Mouse (Mus musculus) intestine, embryonic 14.5 days (tissue): Measurements from ENCODE around the gene Thap8. TPM values are rescaled to one million over a fixed set of nuclear protein-coding genes. Genes with fewer than 3 reads are reported as not detected.

Experiments used
- ATAC-seq: fragments of 200-750 bp; cut with Nextera tagmentation; replicated peaks from 2 replicates; pipeline ENCODE4 v1.8.0; 2017; ENCODE audit warnings: low read depth, moderate number of reproducible peaks, moderate TSS enrichment, moderate library complexity; ENCODE audit not compliant: low FRiP score, low TSS enrichment
- DNase-seq: peaks from one replicate; pipeline ENCODE4 v3.0.0-alpha.2; 2018; ENCODE audit warnings: low spot score
- H3K27ac ChIP-seq: fragments of 300-500 bp; sonication (generic); 2 replicates; pipeline ENCODE4 v1.5.1; 2014; ENCODE audit warnings: low read depth, mild to moderate bottlenecking, control low read depth
- H3K27me3 ChIP-seq: fragments of 300-500 bp; sonication (generic); replicated peaks from 2 replicates; pipeline ENCODE4 v1.6.1; 2014; ENCODE audit warnings: low read length, control low read depth; ENCODE audit not compliant: control insufficient read depth, insufficient read depth
- H3K36me3 ChIP-seq: fragments of 300-500 bp; sonication (generic); 2 replicates; pipeline ENCODE4 v1.6.1; 2014; ENCODE audit warnings: low read length, control low read depth; ENCODE audit not compliant: control insufficient read depth, insufficient read depth
- H3K4me1 ChIP-seq: fragments of 300-500 bp; sonication (generic); replicated peaks from 2 replicates; pipeline ENCODE4 v1.6.1; 2014; ENCODE audit warnings: low read length, control low read depth, mixed read lengths; ENCODE audit not compliant: control insufficient read depth, insufficient read depth
- H3K4me2 ChIP-seq: fragments of 300-500 bp; sonication (generic); 2 replicates; pipeline ENCODE4 v1.6.1; 2014; ENCODE audit warnings: low read length
- H3K4me3 ChIP-seq: fragments of 300-500 bp; sonication (generic); 2 replicates; pipeline ENCODE4 v1.5.1; 2014; ENCODE audit warnings: low read depth, low read length, control low read depth, mixed read lengths
- H3K9ac ChIP-seq: fragments of 300-500 bp; sonication (generic); 2 replicates; pipeline ENCODE4 v1.6.1; 2014; ENCODE audit warnings: mild to moderate bottlenecking, low read length
- H3K9me3 ChIP-seq: fragments of 300-500 bp; sonication (generic); 2 replicates; pipeline ENCODE4 v1.6.1; 2016; ENCODE audit warnings: low read length, control low read depth; ENCODE audit not compliant: control insufficient read depth
- WGBS: fragments of 180-500 bp; shearing (Covaris S2); extraction: QIAGEN DNeasy Blood & Tissue Kit; methylation state at CpG from one replicate; pipeline ENCODE4 v1.1.7; 2014; 5-methylcytosine and 5-hydroxymethylcytosine counted together
- polyA plus RNA-seq: library from polyadenylated mRNA; unstranded; fragments of >200 nt; fragmentation: Nextera tagmentation; extraction: Ambion mirVana; gene quantifications from 2 replicates; pipeline ENCODE4 v1.2.1, GENCODE M21; 2014

The Thap8 gene
- polyA plus RNA-seq, 1 experiment from 2014 or later, result 0.26 TPM

DNA sequence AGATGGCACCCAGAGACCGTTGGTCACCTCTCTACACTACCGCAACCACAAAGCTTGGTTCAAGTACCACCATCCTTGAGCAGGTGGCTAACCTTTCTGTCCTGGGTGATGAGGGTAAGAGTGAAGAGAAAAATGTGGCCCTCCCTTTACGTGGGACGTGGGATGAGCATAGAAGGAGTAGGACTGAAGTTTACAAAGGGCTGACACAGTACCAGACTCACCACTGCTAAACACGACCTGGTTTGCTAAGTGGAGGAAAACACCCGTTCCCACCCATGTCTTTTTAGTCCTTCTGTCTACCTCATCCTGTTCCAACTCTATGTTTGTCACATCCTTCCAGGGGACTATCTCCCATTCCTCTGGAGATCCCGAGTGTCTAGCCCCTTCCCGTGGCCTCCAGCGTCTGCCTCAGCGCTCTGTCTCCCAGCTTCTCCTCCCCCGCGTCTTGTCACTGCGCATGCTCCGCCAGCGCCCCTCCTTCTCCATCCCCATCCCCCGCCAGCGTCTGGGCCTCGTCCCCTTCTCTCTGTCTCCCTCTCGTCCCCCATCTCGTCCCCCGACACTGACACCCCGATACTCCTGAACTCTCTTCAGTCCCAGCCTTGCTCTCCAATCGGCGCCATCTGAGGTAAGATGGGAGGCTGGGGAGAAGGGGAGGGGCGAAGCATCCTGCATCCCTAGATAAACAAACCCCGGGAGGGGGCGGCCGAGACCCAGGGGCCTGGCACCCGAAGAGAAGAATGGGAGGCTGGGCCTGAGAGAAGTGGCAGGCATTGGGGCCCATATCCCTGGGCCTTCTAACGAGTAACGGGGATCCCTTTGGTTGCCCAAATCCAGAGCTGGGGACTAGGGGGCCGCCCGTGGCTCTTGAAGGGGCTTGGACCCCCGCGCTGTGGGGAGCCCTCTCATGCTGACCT, 11.6 kb downstream of the Thap8 start, which contains the start of gene Clip3:
Gene Clip3 (plus strand): TSS at position 514 of the 917 bp plus-strand sequence.
- H3K27me3 ChIP-seq, result no peaks in the 10 kb centered on the region
- peak within 1 kb of the TSS; percentile 51 for H3K4me2 ChIP-seq
- peak within 1 kb of the TSS; percentile 54 for H3K27ac ChIP-seq
- peaks cover 6% of the 10 kb centered on the region for H3K4me1 ChIP-seq
- H3K36me3 ChIP-seq, result peaks cover 19% of the 10 kb centered on the region
- WGBS, result 8% methylated on average over 35 of the region's 35 CpGs
- peak within 1 kb of the TSS; percentile 48 for H3K9ac ChIP-seq
- H3K4me3 ChIP-seq, result peak within 1 kb of the TSS; percentile 64
- ATAC-seq, result peak; percentile 73
- H3K9me3 ChIP-seq, result no peaks in the 10 kb centered on the region
- peak; percentile 84 for DNase-seq

- H3K4me1 ChIP-seq, result peaks cover 6% of the 10 kb centered on the region
- H3K9ac ChIP-seq, result no peak overlapping the region
- no peaks in the 10 kb centered on the region for H3K9me3 ChIP-seq
- H3K4me2 ChIP-seq, result no peak overlapping the region
- H3K27me3 ChIP-seq, result no peaks in the 10 kb centered on the region
- 84% methylated on average over 13 of the region's 13 CpGs for WGBS
- H3K27ac ChIP-seq, result no peak overlapping the region
- no peak for DNase-seq
- peaks cover 41% of the 10 kb centered on the region for H3K36me3 ChIP-seq
- no peak for ATAC-seq
- no peak overlapping the region for H3K4me3 ChIP-seq
Measured at GRCm38 (mm10) chr7:30293795-30294194, 13.9 kb downstream of the Thap8 start.

- Histone ChIP-seq H3K27me3 (no peaks in the 10 kb centered on the region), H3K9me3 (no peaks in the 10 kb centered on the region), H3K27ac (no peak overlapping the region), H3K9ac (no peak overlapping the region), H3K4me3 (no peak overlapping the region), H3K36me3 (peaks cover 46% of the 10 kb centered on the region), H3K4me2 (no peak overlapping the region), H3K4me1 (peaks cover 6% of the 10 kb centered on the region)
- WGBS, result 87% methylated on average over 5 of the region's 5 CpGs
- no peak for ATAC-seq
- DNase-seq, result no peak
Measured at GRCm38 (mm10) chr7:30294296-30294695, 14.4 kb downstream of the Thap8 start.

DNA sequence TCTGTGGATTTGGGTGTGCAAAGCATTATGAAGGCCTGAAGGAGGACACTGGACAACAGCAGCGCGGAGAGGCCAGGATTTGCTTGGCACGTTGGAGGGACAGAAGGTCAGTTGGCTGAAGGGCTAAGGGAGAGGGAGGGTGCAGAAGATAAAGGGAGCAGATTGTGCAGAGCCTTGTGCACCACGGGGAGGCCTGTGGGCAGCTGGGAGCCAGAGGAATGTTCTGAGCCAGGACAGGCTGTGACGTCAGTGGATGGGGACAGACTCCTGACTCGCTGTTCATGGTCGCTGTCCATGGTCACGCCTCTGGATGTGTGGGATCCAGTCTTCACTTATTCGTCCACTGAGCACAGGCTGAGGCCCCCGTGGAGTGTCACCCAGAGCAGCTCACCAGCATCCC, 15.2 kb downstream of the Thap8 start:
- Histone ChIP-seq H3K27ac (no peak overlapping the region), H3K9ac (no peak overlapping the region), H3K9me3 (no peaks in the 10 kb centered on the region), H3K4me1 (peaks cover 6% of the 10 kb centered on the region), H3K27me3 (no peaks in the 10 kb centered on the region), H3K36me3 (peaks cover 53% of the 10 kb centered on the region), H3K4me3 (no peak overlapping the region), H3K4me2 (no peak overlapping the region)
- 57% methylated on average over 10 of the region's 10 CpGs for WGBS
- DNase-seq, result no peak
- ATAC-seq, result no peak

DNA sequence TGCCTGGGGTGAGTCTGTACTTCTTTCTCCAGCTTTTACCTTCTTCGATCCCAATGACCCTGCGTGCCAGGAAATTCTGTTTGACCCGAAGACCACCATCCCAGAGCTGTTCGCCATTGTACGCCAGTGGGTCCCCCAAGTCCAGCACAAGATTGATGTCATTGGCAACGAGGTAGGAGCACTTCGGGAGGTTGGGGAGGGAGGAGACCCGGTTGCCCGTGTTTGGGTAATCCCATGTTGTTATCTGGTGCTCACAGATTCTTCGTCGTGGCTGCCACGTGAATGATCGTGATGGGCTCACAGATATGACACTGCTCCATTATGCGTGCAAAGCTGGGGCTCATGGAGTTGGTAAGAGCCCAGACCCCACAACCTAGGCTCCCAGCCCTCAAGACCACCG, 16.9 kb downstream of the Thap8 start:
- Histone ChIP-seq H3K9me3 (no peaks in the 10 kb centered on the region), H3K4me3 (no peak overlapping the region), H3K27ac (no peak overlapping the region), H3K4me2 (no peak overlapping the region), H3K36me3 (peaks cover 64% of the 10 kb centered on the region), H3K9ac (no peak overlapping the region), H3K27me3 (no peaks in the 10 kb centered on the region), H3K4me1 (no peaks in the 10 kb centered on the region)
- no peak for ATAC-seq
- 91% methylated on average over 15 of the region's 15 CpGs for WGBS
- DNase-seq, result no peak

GRCm38 (mm10) chr7:30297266-30297665, 17.4 kb downstream of the Thap8 start:
- Histone ChIP-seq H3K9me3 (no peaks in the 10 kb centered on the region), H3K4me2 (no peak overlapping the region), H3K4me3 (no peak overlapping the region), H3K27me3 (no peaks in the 10 kb centered on the region), H3K4me1 (no peaks in the 10 kb centered on the region), H3K9ac (no peak overlapping the region), H3K27ac (no peak overlapping the region), H3K36me3 (peaks cover 69% of the 10 kb centered on the region)
- DNase-seq, result no peak
- ATAC-seq, result no peak
- WGBS, result 78% methylated on average over 16 of the region's 16 CpGs

DNA sequence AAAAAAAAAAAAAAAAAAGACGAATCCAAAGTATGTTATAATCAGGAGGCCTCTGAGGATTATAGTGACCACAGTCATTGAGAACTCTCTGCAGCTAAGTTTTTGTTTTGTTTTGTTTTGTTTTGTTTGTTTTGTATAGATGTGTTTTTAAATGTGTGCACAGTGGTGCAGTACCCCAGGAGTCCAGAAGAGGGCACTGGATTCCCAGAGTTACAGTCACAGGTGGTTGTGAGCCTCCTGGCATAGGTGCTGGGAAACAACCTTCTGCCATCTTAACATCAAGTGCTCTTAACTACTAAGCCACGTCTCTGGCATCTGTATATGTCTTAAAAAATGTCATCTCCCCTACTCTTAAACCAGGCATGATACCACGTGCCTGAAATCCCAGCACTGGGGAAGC, 21.0 kb downstream of the Thap8 start:
- no peaks in the 10 kb centered on the region for H3K4me1 ChIP-seq
- WGBS, result 50% methylated on average over 3 of the region's 3 CpGs
- H3K27ac ChIP-seq, result no peak overlapping the region
- no peaks in the 10 kb centered on the region for H3K27me3 ChIP-seq
- DNase-seq, result no peak
- H3K4me2 ChIP-seq, result no peak overlapping the region
- H3K9ac ChIP-seq, result no peak overlapping the region
- H3K4me3 ChIP-seq, result no peak overlapping the region
- peaks cover 74% of the 10 kb centered on the region for H3K36me3 ChIP-seq
- no peak for ATAC-seq
- no peaks in the 10 kb centered on the region for H3K9me3 ChIP-seq

DNA sequence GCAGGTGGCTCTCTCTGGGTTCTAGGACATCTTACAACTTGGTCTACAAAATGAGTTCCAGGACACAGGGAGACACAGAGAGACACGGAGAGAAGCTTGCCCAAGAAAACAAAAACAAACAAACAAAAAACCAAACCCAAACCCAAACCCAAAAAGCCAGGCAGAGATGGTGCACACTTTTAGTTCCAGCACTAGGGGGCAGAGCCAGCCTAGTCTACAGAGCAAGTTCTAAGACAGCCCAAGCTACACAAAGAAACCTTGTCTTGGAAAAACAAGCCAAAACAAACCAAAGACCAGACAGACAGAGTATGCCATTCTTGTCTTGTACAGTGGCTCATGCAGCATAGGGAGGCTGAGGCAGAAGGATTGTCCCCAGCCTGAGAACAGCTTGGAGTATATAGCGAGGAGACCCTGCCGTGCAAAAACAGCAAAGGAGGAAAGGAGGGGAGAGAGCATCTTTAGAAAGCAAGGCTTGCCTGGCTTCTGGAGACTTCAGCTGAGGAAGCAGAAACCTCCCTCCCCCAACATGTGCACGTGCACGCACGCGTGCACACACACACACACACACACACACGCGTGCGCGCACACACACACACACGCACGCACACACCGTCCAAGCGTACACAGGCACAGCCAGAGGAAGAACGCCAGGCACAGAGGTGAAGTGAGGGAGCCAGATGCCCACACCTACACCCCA, 26.3 kb downstream of the Thap8 start:
- H3K4me1 ChIP-seq, result peaks cover 17% of the 10 kb centered on the region; the same call in 1 of the 2 replicates
- no peaks in the 10 kb centered on the region for H3K9me3 ChIP-seq
- H3K9ac ChIP-seq, result no peak overlapping the region
- ATAC-seq (no peak), DNase-seq (no peak)
- WGBS, result 91% methylated on average over 16 of the region's 16 CpGs
- no peaks in the 10 kb centered on the region for H3K27me3 ChIP-seq
- H3K36me3 ChIP-seq, result peaks cover 47% of the 10 kb centered on the region
- H3K27ac ChIP-seq, result no peak overlapping the region
- H3K4me3 ChIP-seq, result no peak overlapping the region
- H3K4me2 ChIP-seq, result no peak overlapping the region
